Mouse (Mus musculus) CH12.LX (cell line): Measurements from ENCODE around the gene Ncoa5. TPM values are rescaled to one million over a fixed set of nuclear protein-coding genes. Genes with fewer than 3 reads are reported as not detected.

Experiments
- DNase-seq: peaks from one replicate; pipeline ENCODE4 v3.0.0-alpha.2; 2013; ENCODE audit errors: extremely low read depth
- H3K27ac ChIP-seq: 2 replicates; pipeline ENCODE4 v1.5.1; 2012; ENCODE audit warnings: low read depth, mild to moderate bottlenecking, control low read depth, moderate library complexity; ENCODE audit not compliant: insufficient read depth
- H3K27me3 ChIP-seq: replicated peaks from 2 replicates; pipeline ENCODE3; 2012; ENCODE audit warnings: inconsistent platforms
- H3K36me3 ChIP-seq, 2 experiments: replicated peaks in 1 of 2; 2 replicates each; pipeline versions ENCODE3 to v1.6.1; 2012; ENCODE audit warnings: inconsistent platforms in 1 of 2, low read length in 1 of 2, mild to moderate bottlenecking in 1 of 2, mixed read lengths in 1 of 2, moderate library complexity in 1 of 2; ENCODE audit not compliant: control insufficient read depth in 1 of 2, insufficient read depth in 1 of 2
- H3K4me1 ChIP-seq, 2 experiments: 2 replicates each; pipeline ENCODE4 v1.6.1; 2012; ENCODE audit warnings: inconsistent platforms in 1 of 2, moderate library complexity in 1 of 2; ENCODE audit not compliant: insufficient read depth in 2 of 2, control insufficient read depth in 1 of 2
- H3K4me2 ChIP-seq: 2 replicates; pipeline ENCODE4 v1.6.1; 2012; ENCODE audit warnings: low read depth, mild to moderate bottlenecking, control low read depth; ENCODE audit not compliant: poor library complexity, insufficient read depth, severe bottlenecking
- H3K4me3 ChIP-seq, 3 experiments: fragments of 150-350 bp in 1 of 3; sonication (generic) in 1 of 3; replicated peaks in 1 of 3; 2 replicates each; pipeline versions ENCODE3 to v1.5.1; 2011 to 2012; ENCODE audit warnings: low read depth in 2 of 3, low read length in 2 of 3, mild to moderate bottlenecking in 2 of 3, moderate library complexity in 2 of 3, control low read depth in 1 of 3, improper control_type of control experiment in 1 of 3, inconsistent platforms in 1 of 3, mixed read lengths in 1 of 3; ENCODE audit not compliant: poor library complexity in 1 of 3
- H3K79me2 ChIP-seq: replicated peaks from 2 replicates; pipeline ENCODE4 v1.6.1; 2012; ENCODE audit warnings: mild to moderate bottlenecking, moderate library complexity; ENCODE audit not compliant: control insufficient read depth, poor library complexity, insufficient read depth, severe bottlenecking; ENCODE audit errors: extremely low read depth
- H3K9ac ChIP-seq: 2 replicates; pipeline ENCODE4 v1.6.1; 2012; ENCODE audit warnings: low read depth, mild to moderate bottlenecking, control low read depth, moderate library complexity; ENCODE audit not compliant: insufficient read depth
- H3K9me3 ChIP-seq: replicated peaks from 2 replicates; pipeline ENCODE3; 2012; ENCODE audit warnings: low read length, inconsistent platforms, mixed read lengths
- CTCF ChIP-seq, 2 experiments: IDR thresholded peaks in 1 of 2; conservative IDR thresholded peaks in 1 of 2; 2 replicates each; pipeline ENCODE4 v1.5.1; 2011 to 2012; ENCODE audit warnings: low read depth in 2 of 2, low read length in 2 of 2, improper control_type of control experiment in 1 of 2, inconsistent platforms in 1 of 2, mild to moderate bottlenecking in 1 of 2, moderate library complexity in 1 of 2
- E2F4 ChIP-seq: IDR thresholded peaks from 2 replicates; pipeline ENCODE4 v1.6.1; 2011; ENCODE audit warnings: low read depth, low read length, improper control_type of control experiment; ENCODE audit not compliant: insufficient replicate concordance
- ELF1 ChIP-seq: IDR thresholded peaks from 2 replicates; pipeline ENCODE4 v1.6.1; 2014; ENCODE audit warnings: low read depth, mild to moderate bottlenecking, inconsistent platforms, low read length, improper control_type of control experiment
- GABPA ChIP-seq: IDR thresholded peaks from 2 replicates; pipeline ENCODE4 v1.6.1; 2012; ENCODE audit warnings: low read depth, low read length, improper control_type of control experiment, inconsistent platforms; ENCODE audit not compliant: insufficient replicate concordance
- IRF4 ChIP-seq: IDR thresholded peaks from 2 replicates; pipeline ENCODE4 v1.6.1; 2014; ENCODE audit warnings: low read depth, mild to moderate bottlenecking, inconsistent platforms, low read length, improper control_type of control experiment
- JUN ChIP-seq: IDR thresholded peaks from 2 replicates; pipeline ENCODE4 v1.6.1; 2011; ENCODE audit warnings: low read depth, mild to moderate bottlenecking, low read length, improper control_type of control experiment, moderate library complexity; ENCODE audit not compliant: insufficient read depth
- JUND ChIP-seq: conservative IDR thresholded peaks from 2 replicates; pipeline ENCODE4 v1.6.1; 2011; ENCODE audit warnings: low read depth, low read length, improper control_type of control experiment
- KAT2A ChIP-seq: IDR thresholded peaks from 2 replicates; pipeline ENCODE4 v1.6.1; 2012; ENCODE audit warnings: low read length, improper control_type of control experiment, inconsistent platforms; ENCODE audit not compliant: insufficient replicate concordance
- MAFK ChIP-seq: IDR thresholded peaks from 2 replicates; pipeline ENCODE4 v1.6.1; 2011; ENCODE audit warnings: low read length, improper control_type of control experiment; ENCODE audit not compliant: insufficient replicate concordance
- MAX ChIP-seq: IDR thresholded peaks from 2 replicates; pipeline ENCODE4 v1.6.1; 2011; ENCODE audit warnings: low read length, improper control_type of control experiment
- MEF2A ChIP-seq: IDR thresholded peaks from 2 replicates; pipeline ENCODE4 v1.6.1; 2014; ENCODE audit warnings: low read depth, mild to moderate bottlenecking, inconsistent platforms, low read length, improper control_type of control experiment, borderline replicate concordance
- NELFE ChIP-seq: IDR thresholded peaks from 2 replicates; pipeline ENCODE4 v1.6.1; 2011; ENCODE audit warnings: low read depth, low read length, improper control_type of control experiment
- NRF1 ChIP-seq: IDR thresholded peaks from 2 replicates; pipeline ENCODE4 v1.6.1; 2014; ENCODE audit warnings: low read depth, mild to moderate bottlenecking, inconsistent platforms, low read length, improper control_type of control experiment, moderate library complexity
- SMC3 ChIP-seq: IDR thresholded peaks from 2 replicates; pipeline ENCODE4 v1.6.1; 2011; ENCODE audit warnings: low read depth, low read length, improper control_type of control experiment
- TCF12 ChIP-seq: IDR thresholded peaks from 2 replicates; pipeline ENCODE4 v1.6.1; 2014; ENCODE audit warnings: low read depth, mild to moderate bottlenecking, inconsistent platforms, low read length, improper control_type of control experiment
- UBTF ChIP-seq: IDR thresholded peaks from 2 replicates; pipeline ENCODE4 v1.6.1; 2012; ENCODE audit warnings: low read depth, mild to moderate bottlenecking, inconsistent platforms, low read length, improper control_type of control experiment, moderate library complexity
- USF2 ChIP-seq: conservative IDR thresholded peaks from 2 replicates; pipeline ENCODE4 v1.6.1; 2011; ENCODE audit warnings: low read depth, low read length, improper control_type of control experiment
- ZKSCAN1 ChIP-seq: IDR thresholded peaks from 2 replicates; pipeline ENCODE4 v1.6.1; 2012; ENCODE audit warnings: low read depth, inconsistent platforms, low read length, improper control_type of control experiment, borderline replicate concordance
- ZMIZ1 ChIP-seq: IDR thresholded peaks from 2 replicates; pipeline ENCODE4 v1.6.1; 2012; ENCODE audit warnings: low read depth, mild to moderate bottlenecking, inconsistent platforms, low read length, improper control_type of control experiment
- dilution Hi-C: fragments of 300-500 bp; cut with MboI; formaldehyde crosslinking; loops from 2 replicates; pipeline ENCODE4 v1.14.3; 2020; ENCODE audit warnings: low sequenced_read_pairs; ENCODE audit not compliant: extremely low pct_unique_long_range_greater_than_20kb, extremely low pct_ligation_motif_present
- in situ Hi-C: fragments of 300-500 bp; cut with MboI; formaldehyde crosslinking; loops from 3 replicates; pipeline ENCODE4 v1.14.3; 2019; ENCODE audit warnings: low sequenced_read_pairs, low pct_ligation_motif_present, low pct_unique_long_range_greater_than_20kb, mixed read lengths
- polyA plus RNA-seq: library from polyadenylated mRNA; unstranded; fragments of >175 nt; gene quantifications from 2 replicates; pipeline ENCODE4 v1.2.1, GENCODE M21; 2012; ENCODE audit warnings: low read depth; ENCODE audit not compliant: insufficient read length
- total RNA-seq, 2 experiments: library from RNA; depleted of rRNA; stranded (reverse); fragments of 300-350 nt in 1 of 2; fragments of >200 nt in 1 of 2; gene quantifications; 2 replicates each; pipeline ENCODE4 v1.2.3; 2012 to 2014

The Ncoa5 gene
- total and polyA plus RNA-seq, 3 experiments: 18.6 to 46.4 (median 20.1) TPM

DNA sequence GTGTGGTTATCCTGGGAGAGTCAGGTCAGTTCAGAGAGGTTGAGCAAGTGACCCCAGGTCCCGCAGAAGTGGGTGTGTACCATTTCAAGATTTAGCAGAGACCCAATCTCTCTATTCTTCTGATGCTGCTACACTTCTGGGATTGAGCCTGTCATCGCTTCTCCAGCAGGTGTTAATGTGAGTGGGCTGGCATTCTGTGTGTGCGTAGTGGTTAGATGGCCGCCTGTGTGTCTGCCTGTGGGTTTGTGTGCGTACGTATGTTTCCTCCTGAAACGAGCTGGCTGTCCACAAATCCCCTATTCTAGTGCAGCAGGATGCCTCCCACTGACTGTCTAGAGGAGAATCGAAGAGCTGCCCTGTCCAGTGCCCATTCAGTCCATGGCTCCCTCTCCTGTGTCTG lies 43.4 kb upstream of the Ncoa5 start:
- TF ChIP-seq JUND: no peak
- TF ChIP-seq NELFE: no peak
- TF ChIP-seq CTCF (conservative IDR thresholded peaks at IDR 0.05 in 1 of 2, IDR thresholded peaks at IDR 0.05 in 1 of 2; ENCODE audit: low read depth in 2 of 2, low read length in 2 of 2): no peak
- no peak for TF ChIP-seq IRF4
- no peak for TF ChIP-seq ZKSCAN1
- TF ChIP-seq KAT2A: no peak
- TF ChIP-seq MEF2A: no peak
- TF ChIP-seq TCF12: no peak
- TF ChIP-seq JUN: no peak
- no peak for TF ChIP-seq MAX
- no peak for TF ChIP-seq NRF1
- TF ChIP-seq MAFK: no peak
- TF ChIP-seq E2F4: no peak
- TF ChIP-seq ELF1: no peak
- TF ChIP-seq ZMIZ1: no peak
- TF ChIP-seq UBTF: no peak
- no peak for TF ChIP-seq USF2
- no peak for TF ChIP-seq GABPA
- TF ChIP-seq SMC3: no peak
- in situ Hi-C loops: loop anchor here (5.0 to 10.0 kb wide), 3 partner anchors 194 to 284 kb away; no protein-coding TSS in a partner anchor
- H3K27me3 ChIP-seq: peaks cover 47% of the 10 kb centered on the region

DNA sequence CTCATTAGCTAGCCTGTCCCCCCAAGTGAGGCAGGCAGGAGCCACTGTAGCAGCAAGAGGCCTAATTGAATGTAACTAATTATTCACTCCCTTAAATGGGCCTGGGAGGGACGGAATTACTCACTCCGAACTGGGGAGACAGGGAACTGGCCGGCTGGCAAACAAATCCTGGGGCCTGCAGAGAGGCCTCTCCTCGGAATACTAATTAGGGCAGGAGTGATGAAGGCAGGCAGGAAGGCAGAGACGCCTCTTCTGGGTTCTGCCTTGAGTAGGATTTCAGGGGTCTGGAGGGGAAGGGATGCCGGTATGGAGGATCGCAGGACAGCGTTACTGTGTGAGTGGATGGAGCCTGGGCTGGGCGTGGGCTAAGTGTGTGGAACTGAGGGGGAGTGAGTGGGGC lies 42.4 kb upstream of the Ncoa5 start:
- in situ Hi-C loops: loop anchor here (5.0 to 10.0 kb wide), 3 partner anchors 195 to 285 kb away; no protein-coding TSS in a partner anchor
- dilution Hi-C loops: no loop called here
- TF ChIP-seq SMC3 (no peak), NRF1 (no peak), IRF4 (no peak), ZMIZ1 (no peak)
- peaks cover 0 to 1% of the 10 kb centered on the region in 2 experiments for H3K36me3 ChIP-seq
- DNase-seq: no peak
- H3K4me2 ChIP-seq: no peak overlapping the region
- H3K9me3 ChIP-seq: no peaks in the 10 kb centered on the region
- no peak overlapping the region for H3K27ac ChIP-seq
- no peak overlapping the region for H3K9ac ChIP-seq
- peaks cover 4 to 24% of the 10 kb centered on the region in 2 experiments; a peak in 3 of 4 replicates for H3K4me1 ChIP-seq
- no peak overlapping the region for H3K4me3 ChIP-seq
- peaks cover 47% of the 10 kb centered on the region for H3K27me3 ChIP-seq
- no peaks in the 10 kb centered on the region for H3K79me2 ChIP-seq

More for the DNA sequence above, 43.4 kb upstream of the Ncoa5 start:
- Histone ChIP-seq H3K9me3 (no peaks in the 10 kb centered on the region), H3K36me3 (no peaks in the 10 kb centered on the region), H3K79me2 (no peaks in the 10 kb centered on the region), H3K4me3 (no peak overlapping the region), H3K9ac (no peak overlapping the region), H3K4me2 (no peak overlapping the region), H3K4me1 (peaks cover 4 to 23% of the 10 kb centered on the region in 2 experiments; a peak in 3 of 4 replicates), H3K27ac (no peak overlapping the region)
- dilution Hi-C loops: no loop called here
- no peak for DNase-seq
